Mouse (Mus musculus) G1E (cell line): ENCODE results near the gene Slfn14.

Source experiments
- CTCF ChIP-seq: IDR thresholded peaks from 2 replicates; pipeline ENCODE4 v1.5.1; 2012; ENCODE audit warnings: low read depth, low read length, inconsistent platforms, mixed read lengths
- GATA1 ChIP-seq: IDR thresholded peaks from 2 replicates; pipeline ENCODE4 v1.6.1; 2012; ENCODE audit warnings: borderline replicate concordance, low read length, inconsistent platforms, mixed read lengths
- TAL1 ChIP-seq: conservative IDR thresholded peaks from 2 replicates; pipeline ENCODE4 v1.6.1; 2012; ENCODE audit warnings: low read depth, low read length, inconsistent platforms, mixed read lengths

DNA sequence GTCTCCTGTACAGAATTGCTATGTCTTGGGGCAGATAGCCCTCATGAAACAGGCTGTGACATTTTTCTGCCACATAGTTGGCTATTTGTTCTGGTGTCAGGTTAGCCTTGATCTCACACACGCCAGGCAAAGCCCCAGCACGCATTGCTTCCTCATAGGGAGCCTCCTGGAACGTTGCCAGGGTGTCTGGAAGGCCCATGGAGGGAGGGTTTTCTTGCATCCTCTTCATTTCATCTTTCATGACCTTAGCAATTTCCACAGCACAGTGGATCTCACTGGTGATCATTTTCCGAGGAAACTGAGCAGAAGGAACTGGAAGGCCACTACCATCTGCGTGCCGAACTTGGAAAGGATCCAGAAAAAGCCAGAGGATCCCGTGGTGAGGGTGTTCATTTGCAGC, 10.3 kb downstream of the Slfn14 start:
- TF ChIP-seq CTCF (no peak), TAL1 (no peak), GATA1 (no peak)
